Mouse (Mus musculus) lung, postnatal 25 days (tissue): ENCODE results near the gene Myl10.
"Not testable (repeated sequence)": the region's sequence is repeated elsewhere in the genome, so short reads cannot be mapped to it uniquely, and the experiment has no call there.

Experiments
- DNase-seq: peaks from one replicate; pipeline ENCODE4 v3.0.0; 2022; ENCODE audit warnings: low spot score

The Myl10 gene

DNA sequence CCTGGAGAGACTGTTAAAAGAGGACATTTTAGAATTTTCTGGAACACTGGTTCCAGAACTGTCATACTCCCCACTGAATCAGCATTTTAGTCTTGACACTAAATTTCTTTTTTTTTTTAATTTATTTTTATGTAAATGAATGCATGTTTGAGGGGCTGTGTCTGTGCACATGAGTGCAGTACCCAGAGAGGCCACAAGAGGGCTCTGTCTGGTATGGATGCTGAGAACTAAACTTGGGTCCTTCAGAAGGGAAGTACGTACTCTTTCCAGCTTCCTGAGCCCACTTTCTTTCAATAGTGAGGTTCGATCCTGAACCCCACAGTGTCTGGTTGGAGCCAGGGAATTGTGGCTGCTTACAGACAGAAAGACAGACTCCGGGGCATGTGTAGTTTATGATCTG, 12.6 kb downstream of the Myl10 start:
- no peak for DNase-seq

DNA sequence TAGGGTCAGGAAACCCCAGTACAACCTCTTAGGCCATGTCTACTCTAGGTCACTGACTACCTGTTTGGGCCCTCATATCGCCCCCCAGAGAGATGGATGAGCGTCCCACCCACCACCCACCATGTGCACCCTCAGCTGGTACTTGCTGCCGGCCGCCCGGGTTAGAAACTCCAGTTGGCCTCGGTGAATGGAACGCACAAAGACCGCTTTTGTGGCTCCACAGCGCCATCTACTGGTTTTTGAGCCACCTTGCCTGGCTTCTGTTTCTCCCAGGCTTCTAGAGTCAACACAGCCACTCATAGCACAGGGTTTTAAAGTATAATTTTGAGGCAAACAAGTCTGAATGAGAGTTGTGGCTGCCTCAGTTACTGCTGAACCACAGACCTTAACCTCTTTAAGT, 13.9 kb downstream of the Myl10 start:
- DNase-seq = peak; percentile 65

DNA sequence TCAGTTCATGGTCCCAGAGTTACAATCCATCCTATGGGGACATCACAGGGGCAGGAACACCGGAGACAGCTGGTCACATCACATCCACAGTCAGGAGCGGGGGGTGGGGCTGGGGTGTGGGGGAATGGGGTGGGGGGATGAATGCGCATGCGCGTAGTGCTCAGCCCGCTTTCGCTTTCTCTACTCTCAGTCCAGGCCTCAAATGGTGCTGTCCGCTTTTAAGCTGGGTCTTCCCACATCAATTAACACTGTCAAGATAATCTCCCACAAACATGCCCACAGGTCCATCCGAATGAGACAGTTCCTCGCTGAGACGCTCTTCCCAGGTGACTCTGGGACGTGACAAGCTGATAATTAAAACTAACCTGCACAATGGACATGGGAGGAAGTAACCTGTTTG, 15.2 kb downstream of the Myl10 start:
- DNase-seq = no peak

- DNase-seq = peak; percentile 81
Measured at GRCm38 (mm10) chr5:136710742-136711141, 17.8 kb downstream of the Myl10 start.

DNA sequence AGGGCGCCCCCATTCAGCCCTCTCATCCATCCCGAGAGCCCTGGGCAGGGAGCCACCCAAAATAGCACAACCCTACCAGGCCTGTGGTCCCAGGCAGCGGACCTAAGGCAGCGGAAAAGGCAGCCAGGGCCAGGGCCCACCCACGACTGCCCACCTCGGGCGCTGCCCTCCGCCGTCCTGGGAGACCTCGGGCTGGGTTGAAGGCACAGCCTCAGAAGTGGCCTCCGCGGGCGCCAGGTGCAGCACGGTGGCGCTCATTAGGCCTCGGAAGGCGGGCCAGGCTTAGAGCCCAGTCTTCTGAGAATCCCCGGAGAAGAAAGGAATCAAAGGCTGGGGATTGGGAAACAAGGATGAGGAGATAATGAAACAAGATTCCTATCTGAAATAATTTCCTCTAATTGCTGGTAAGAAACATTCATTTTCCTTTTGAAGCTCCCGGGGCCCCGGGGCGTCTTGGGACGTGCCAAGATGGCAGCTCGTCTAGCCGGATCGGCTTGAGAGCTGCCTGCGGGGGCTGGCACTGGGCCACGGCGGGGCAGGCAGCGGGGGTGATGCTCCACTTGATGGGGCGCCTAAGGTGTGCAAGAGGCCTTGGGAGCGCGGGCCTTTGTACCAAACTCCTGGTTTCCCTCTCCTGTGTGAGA, 21.4 kb downstream of the Myl10 start:
- DNase-seq = no peak

DNA sequence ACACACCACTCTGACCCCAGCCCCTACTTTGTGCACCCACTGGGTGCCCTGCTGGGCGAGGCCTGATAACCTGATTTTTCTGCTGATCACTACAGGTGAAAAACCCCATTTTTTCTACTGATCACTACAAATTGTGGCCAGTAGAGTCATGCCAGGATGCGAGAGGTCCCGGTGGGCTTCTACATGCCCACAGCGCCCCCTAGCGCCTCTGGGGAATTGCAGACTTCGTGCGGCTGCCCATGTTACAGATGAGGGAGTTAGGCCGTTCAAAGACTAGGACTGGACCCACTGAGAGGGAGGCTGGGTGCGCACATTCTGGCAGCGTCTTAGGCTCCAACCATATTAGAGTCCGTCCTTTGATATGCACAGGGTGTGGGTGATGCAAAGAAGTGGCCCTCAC, 21.9 kb downstream of the Myl10 start:
- no peak for DNase-seq

GRCm38 (mm10) chr5:136716696-136717572, 24.0 kb downstream of the Myl10 start:
- no peak for DNase-seq

GRCm38 (mm10) chr5:136717573-136717854, 24.6 kb downstream of the Myl10 start:
- no peak for DNase-seq

DNA sequence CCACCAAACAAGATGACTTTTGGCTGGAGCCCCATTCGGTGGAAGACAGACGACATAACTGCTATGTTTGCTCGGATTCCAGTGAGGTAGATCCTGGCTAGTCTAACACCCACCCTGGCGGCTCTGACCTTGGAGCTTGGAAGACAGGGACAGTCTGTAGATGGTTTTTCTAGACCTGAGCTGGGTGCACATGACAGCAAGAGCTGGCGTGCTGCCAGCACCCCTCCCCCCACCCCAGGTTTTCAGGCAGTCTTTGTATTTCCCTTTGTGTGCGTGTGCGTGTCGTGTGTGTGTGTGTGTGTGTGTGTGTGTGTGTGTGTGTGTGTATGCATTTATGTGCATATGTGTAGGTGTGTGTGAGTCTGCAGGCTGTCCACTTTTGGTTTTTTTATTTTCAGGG, 25.7 kb downstream of the Myl10 start:
- DNase-seq = no peak

DNA sequence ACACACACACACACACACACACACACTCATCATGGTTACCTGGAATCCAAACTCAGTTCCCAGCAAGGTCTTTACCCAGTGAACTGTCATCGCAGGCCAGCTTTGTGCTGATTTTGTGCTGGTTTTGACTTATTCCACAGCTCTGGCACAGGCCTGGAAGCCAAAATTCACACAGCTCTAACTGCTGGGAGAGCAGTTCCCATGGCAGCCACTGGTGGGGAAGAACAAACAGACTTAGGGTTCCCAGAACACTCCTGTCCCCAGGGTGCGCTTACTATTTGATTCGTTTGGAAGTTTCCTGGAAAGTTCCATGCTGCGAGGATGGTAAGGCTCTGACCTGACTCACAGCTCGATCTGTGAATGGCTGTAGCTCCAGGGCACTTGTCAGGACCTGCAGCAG, 28.6 kb downstream of the Myl10 start:
- no peak for DNase-seq

DNA sequence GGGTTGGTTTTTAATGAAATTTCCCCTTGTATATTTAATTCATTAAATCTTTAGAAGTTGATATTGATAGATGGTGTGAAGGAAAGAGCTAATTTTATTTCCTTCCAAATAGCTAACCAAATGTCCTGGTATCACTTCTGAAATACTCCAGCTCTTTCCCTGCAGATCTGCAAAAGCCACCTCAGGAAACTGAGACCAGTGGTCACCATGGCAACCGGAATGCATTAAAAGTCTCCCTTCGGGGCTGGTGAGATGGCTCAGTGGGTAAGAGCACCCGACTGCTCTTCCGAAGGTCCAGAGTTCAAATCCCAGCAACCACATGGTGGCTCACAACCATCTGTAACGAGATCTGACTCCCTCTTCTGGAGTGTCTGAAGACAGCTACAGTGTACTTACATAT, 33.3 kb downstream of the Myl10 start:
- DNase-seq = not testable (repeated sequence)

DNA sequence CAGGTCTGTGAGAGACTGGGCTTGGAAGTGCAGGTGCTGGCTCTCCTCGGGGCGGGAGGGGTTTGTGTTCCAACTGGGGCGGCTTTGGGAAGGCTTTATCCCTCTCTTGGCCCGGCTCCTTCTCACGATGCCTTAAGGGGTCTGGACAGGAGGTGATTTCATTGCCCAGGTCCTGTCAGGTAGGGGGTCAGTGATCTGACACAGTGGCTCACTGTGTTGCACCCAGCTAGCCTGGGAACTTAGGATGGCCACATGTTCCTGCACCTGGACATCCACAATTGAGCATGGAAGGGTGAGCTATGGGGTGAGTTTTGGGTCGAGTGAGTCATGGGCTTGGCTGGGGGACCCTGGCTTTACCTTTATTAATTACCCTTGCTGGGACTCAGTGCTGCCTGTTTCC, 46.0 kb downstream of the Myl10 start:
- no peak for DNase-seq

DNA sequence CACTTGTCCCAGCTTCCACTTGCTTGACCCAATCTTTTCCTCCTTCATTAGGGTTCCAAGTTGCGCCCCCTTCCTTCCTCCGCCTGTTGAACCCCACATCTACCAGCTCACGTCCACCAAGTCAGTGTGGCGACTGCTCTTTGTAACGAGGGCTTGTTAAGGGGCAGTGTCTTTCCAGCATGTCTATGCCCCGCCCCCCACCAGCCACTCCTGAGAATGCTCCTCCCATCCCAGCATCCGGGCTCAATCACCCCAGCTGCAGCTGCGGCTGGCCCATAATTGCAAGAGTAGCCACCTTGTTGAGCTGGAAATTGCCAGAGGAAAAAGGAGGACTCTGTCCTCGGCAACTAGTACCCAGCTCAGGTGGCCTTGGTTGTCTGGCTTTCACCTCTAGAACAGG, 53.6 kb downstream of the Myl10 start:
- no peak for DNase-seq
